Comparison of ENCODE assay signal across 9 mouse cellular contexts in the genomic region with DNA sequence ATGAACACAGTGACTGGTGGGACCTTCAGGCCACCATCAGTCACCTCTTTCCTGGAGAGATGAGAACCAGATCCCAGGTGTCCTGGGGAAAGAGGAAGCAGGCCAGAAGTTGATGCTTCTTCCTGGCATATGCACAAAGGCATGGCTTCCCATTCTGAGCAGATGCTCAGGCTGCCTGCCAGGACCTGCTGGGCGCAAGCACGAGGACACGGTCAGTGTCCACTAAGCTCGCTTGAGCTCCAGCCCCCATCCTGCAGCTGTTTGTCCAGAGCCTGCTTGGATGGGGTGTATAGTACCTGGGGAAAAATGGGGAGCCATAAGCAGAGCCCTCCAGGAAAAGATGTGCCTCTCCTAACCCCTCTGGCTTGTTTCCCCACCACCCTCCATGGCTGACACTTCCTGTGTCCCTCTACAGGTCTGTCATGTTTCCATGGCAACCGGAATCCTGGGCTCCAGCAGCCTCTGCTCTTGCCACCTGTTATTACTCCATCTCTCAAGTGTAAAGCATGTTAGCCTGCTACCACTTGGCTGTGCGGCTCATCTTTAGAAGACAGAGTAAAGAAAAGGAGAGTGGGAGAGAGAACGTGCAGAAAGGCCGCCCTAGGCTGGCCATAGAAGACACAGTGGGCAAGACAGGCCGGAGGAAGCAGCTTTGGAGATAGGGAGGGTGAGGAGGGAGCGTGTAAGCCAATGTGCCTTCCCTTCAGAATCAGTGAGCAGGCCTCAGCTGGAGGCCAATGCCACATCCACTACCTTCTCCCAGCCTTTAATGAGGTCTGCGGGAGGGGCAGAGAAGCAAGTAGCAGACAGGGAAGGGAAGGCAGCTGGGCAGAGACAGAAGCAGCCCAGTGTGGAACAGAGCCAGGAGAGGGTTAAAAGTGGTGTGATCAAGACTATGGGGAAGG.
DNase-seq lines count a peak whose midpoint lies in the region; ATAC-seq lines count a peak whose summit lies in the region.
"Had no signal": no experiment of that assay in that cellular context is flagged by ENCODE, and none has a peak within 500 bp of the region (broad histone marks: within the 10 kb centered on the region; RNA-seq: fewer than 3 reads in every experiment).

No protein-coding gene starts in this region.

- H3K4me2 ChIP-seq in forebrain, embryonic 12.5 days, result no peak overlapping the region
- no peak overlapping the region for H3K4me2 ChIP-seq in intestine, embryonic 15.5 days (replicated peaks)
- H3K4me2 ChIP-seq: stomach, embryonic 15.5 days had no signal

- no peaks in the 10 kb centered on the region for H3K9me3 ChIP-seq in forebrain, embryonic 12.5 days
- no peaks in the 10 kb centered on the region for H3K9me3 ChIP-seq in intestine, embryonic 15.5 days
- H3K9me3 ChIP-seq: stomach, embryonic 15.5 days had no signal

- no peaks in the 10 kb centered on the region for H3K27me3 ChIP-seq in forebrain, embryonic 12.5 days
- no peaks in the 10 kb centered on the region for H3K27me3 ChIP-seq in intestine, embryonic 15.5 days (replicated peaks)
- H3K27me3 ChIP-seq: stomach, embryonic 15.5 days had no signal

- H3K9ac ChIP-seq in forebrain, embryonic 12.5 days, result no peak overlapping the region
- H3K9ac ChIP-seq in intestine, embryonic 15.5 days, result no peak overlapping the region
- H3K9ac ChIP-seq: liver, embryonic 14.5 days; stomach, embryonic 15.5 days had no signal

- intact Hi-C loops in left cerebral cortex, postnatal 14 days (cut with DNase I), result no loop called here

- WGBS in forebrain, embryonic 12.5 days, result 63% methylated on average over 11 of the region's 11 CpGs
- WGBS in intestine, embryonic 15.5 days, result 70% methylated on average over 11 of the region's 11 CpGs

- peaks cover 26% of the 10 kb centered on the region for H3K4me1 ChIP-seq in forebrain, embryonic 12.5 days
- H3K4me1 ChIP-seq in intestine, embryonic 15.5 days (replicated peaks), result no peaks in the 10 kb centered on the region; the same call in 1 of the 2 replicates
- H3K4me1 ChIP-seq: stomach, embryonic 15.5 days had no signal

- H3K27ac ChIP-seq in forebrain, embryonic 12.5 days, result peak overlapping the region; percentile 73
- no peak overlapping the region for H3K27ac ChIP-seq in intestine, embryonic 15.5 days
- H3K27ac ChIP-seq: liver, embryonic 14.5 days; stomach, embryonic 15.5 days had no signal

- H3K36me3 ChIP-seq in forebrain, embryonic 12.5 days (replicated peaks), result no peaks in the 10 kb centered on the region
- no peaks in the 10 kb centered on the region for H3K36me3 ChIP-seq in intestine, embryonic 15.5 days
- H3K36me3 ChIP-seq: stomach, embryonic 15.5 days had no signal

- DNase-seq in right cerebral cortex, adult 18-20 months, result peak; percentile 20
- DNase-seq in right cerebral cortex, postnatal 36 days (ENCODE audit: low spot score in 2 of 2), result no peak
- DNase-seq in left cerebral cortex, postnatal 14 days (ENCODE audit: low spot score in 2 of 2), result peak; percentile 28 to 57
- DNase-seq in right cerebral cortex, postnatal 4 days, result peak; percentile 47
- DNase-seq in heart, postnatal 4 days, result no peak

- H3K4me3 ChIP-seq in forebrain, embryonic 12.5 days (replicated peaks), result no peak overlapping the region
- H3K4me3 ChIP-seq in intestine, embryonic 15.5 days (replicated peaks), result no peak overlapping the region
- H3K4me3 ChIP-seq: stomach, embryonic 15.5 days had no signal

- peak; percentile 55 for ATAC-seq in forebrain, embryonic 12.5 days (ENCODE audit: low FRiP score)
- no peak for ATAC-seq in intestine, embryonic 15.5 days

Comparison
In these comparisons a context has a peak if more than half of its experiments do, and no peak if none do; other contexts are left out.
1. DNase-seq: peak in right cerebral cortex, adult 18-20 months (single experiment), left cerebral cortex, postnatal 14 days (2 of 2) and right cerebral cortex, postnatal 4 days (single experiment); none in right cerebral cortex, postnatal 36 days (0 of 2) and heart, postnatal 4 days (single experiment).